Mouse (Mus musculus): ENCODE data around the gene Lrig1. TPM values are rescaled to one million over a fixed set of nuclear protein-coding genes. Genes with fewer than 3 reads are reported as not detected.
A peak's percentile ranks its signal among the peaks of the same experiment; 100 is the strongest.

The Lrig1 gene
- total RNA-seq (2021), result 10 to 100 TPM; 49.2 to 51.2 TPM
- long read RNA-seq, experiment 1, full-length matches to known transcripts, result 5 of 19 reads
- long read RNA-seq, experiment 1, partial matches to known transcripts, result 7 of 19 reads
- long read RNA-seq, experiment 1, other reads (novel, unspliced or antisense), result 7 of 19 reads
- long read RNA-seq, experiment 2, full-length matches to known transcripts, result 2 of 26 reads
- long read RNA-seq, experiment 2, partial matches to known transcripts, result 11 of 26 reads
- long read RNA-seq, experiment 2, other reads (novel, unspliced or antisense), result 13 of 26 reads

- peak; percentile 90 to 99 for DNase-seq
- intact Hi-C loops (cut with DNase I), result loop anchor here (5.0 to 10.0 kb wide), 2 partner anchors 155 to 262 kb away; no protein-coding TSS in a partner anchor
Measured at GRCm38 (mm10) chr6:94700067-94700491, at the start of gene Lrig1. Gene Lrig1 (minus strand): TSS chr6:94700158.

GRCm38 (mm10) chr6:94749626-94750025, 49.7 kb upstream of the Lrig1 start:
- intact Hi-C loops (cut with DNase I), result no loop called here
- DNase-seq, result no peak

GRCm38 (mm10) chr6:94748361-94748760, 48.4 kb upstream of the Lrig1 start:
- intact Hi-C loops (cut with DNase I), result no loop called here
- DNase-seq, result no peak

GRCm38 (mm10) chr6:94740117-94740729, 40.3 kb upstream of the Lrig1 start:
- no peak for DNase-seq

GRCm38 (mm10) chr6:94738647-94739046, 38.7 kb upstream of the Lrig1 start:
- intact Hi-C loops (cut with DNase I), result no loop called here

More at GRCm38 (mm10) chr6:94740117-94740729, 40.3 kb upstream of the Lrig1 start:
- intact Hi-C loops (cut with DNase I), result no loop called here

GRCm38 (mm10) chr6:94733878-94734277, 33.9 kb upstream of the Lrig1 start:
- no peak for DNase-seq
- intact Hi-C loops (cut with DNase I), result no loop called here

More at GRCm38 (mm10) chr6:94738647-94739046, 38.7 kb upstream of the Lrig1 start:
- DNase-seq, result no peak

GRCm38 (mm10) chr6:94729847-94730246, 29.9 kb upstream of the Lrig1 start:
- no peak for DNase-seq
- intact Hi-C loops (cut with DNase I), result no loop called here

- intact Hi-C loops (cut with DNase I), result no loop called here
- no peak for DNase-seq
Measured at GRCm38 (mm10) chr6:94729132-94729531, 29.2 kb upstream of the Lrig1 start.

GRCm38 (mm10) chr6:94724612-94725011, 24.7 kb upstream of the Lrig1 start:
- DNase-seq, result no peak
- intact Hi-C loops (cut with DNase I), result no loop called here

- intact Hi-C loops (cut with DNase I), result no loop called here
Measured at GRCm38 (mm10) chr6:94718607-94719346, 18.8 kb upstream of the Lrig1 start.

GRCm38 (mm10) chr6:94717705-94718489, 17.9 kb upstream of the Lrig1 start:
- intact Hi-C loops (cut with DNase I), result no loop called here
- DNase-seq, result peak in 1 of 2 experiments; percentile 25

More at GRCm38 (mm10) chr6:94718607-94719346, 18.8 kb upstream of the Lrig1 start:
- no peak for DNase-seq

- no peak for DNase-seq
- intact Hi-C loops (cut with DNase I), result no loop called here
Measured at GRCm38 (mm10) chr6:94715645-94715940, 15.6 kb upstream of the Lrig1 start.

- intact Hi-C loops (cut with DNase I), result no loop called here
Measured at GRCm38 (mm10) chr6:94714815-94715644, 15.1 kb upstream of the Lrig1 start.

GRCm38 (mm10) chr6:94709832-94710231, 9.9 kb upstream of the Lrig1 start:
- intact Hi-C loops (cut with DNase I), result loop anchor here (10.0 kb wide), 1 partner anchor 165 kb away; no protein-coding TSS in a partner anchor
- DNase-seq, result no peak

More at GRCm38 (mm10) chr6:94714815-94715644, 15.1 kb upstream of the Lrig1 start:
- no peak for DNase-seq

GRCm38 (mm10) chr6:94709150-94709549, 9.2 kb upstream of the Lrig1 start:
- intact Hi-C loops (cut with DNase I), result loop anchor here (10.0 kb wide), 1 partner anchor 164 kb away; no protein-coding TSS in a partner anchor
- DNase-seq, result no peak

GRCm38 (mm10) chr6:94707254-94707653, 7.3 kb upstream of the Lrig1 start:
- intact Hi-C loops (cut with DNase I), result loop anchor here (10.0 kb wide), 1 partner anchor 162 kb away; no protein-coding TSS in a partner anchor
- DNase-seq, result no peak

GRCm38 (mm10) chr6:94705931-94706330, 6.0 kb upstream of the Lrig1 start:
- intact Hi-C loops (cut with DNase I), result loop anchor here (10.0 kb wide), 1 partner anchor 161 kb away; no protein-coding TSS in a partner anchor
- no peak for DNase-seq

GRCm38 (mm10) chr6:94702993-94703392, 3.0 kb upstream of the Lrig1 start:
- intact Hi-C loops (cut with DNase I), result loop anchor here (5.0 to 10.0 kb wide), 2 partner anchors 158 to 259 kb away; no protein-coding TSS in a partner anchor
- DNase-seq, result no peak

- intact Hi-C loops (cut with DNase I), result loop anchor here (5.0 to 10.0 kb wide), 2 partner anchors 156 to 261 kb away; no protein-coding TSS in a partner anchor
- DNase-seq, result no peak
Measured at GRCm38 (mm10) chr6:94701071-94701470, 1.1 kb upstream of the Lrig1 start.
